Mouse (Mus musculus): ENCODE measurements around the gene Olfr596. TPM values are rescaled to one million over a fixed set of nuclear protein-coding genes. Genes with fewer than 3 reads are reported as not detected.

Gene Olfr596
- not detected in 2 replicates for polyA plus RNA-seq (2012; rRNA removed; ENCODE audit: low replicate concordance)

GRCm38 (mm10) chr7:103305348-103305747, at the start of gene Olfr596:
Gene Olfr596, plus strand, starts transcription at chr7:103305648.

GRCm38 (mm10) chr7:103316015-103316414, 10.6 kb downstream of the Olfr596 start, which contains the start of gene Olfr597:
Gene Olfr597, plus strand, starts transcription at chr7:103316315.

DNA sequence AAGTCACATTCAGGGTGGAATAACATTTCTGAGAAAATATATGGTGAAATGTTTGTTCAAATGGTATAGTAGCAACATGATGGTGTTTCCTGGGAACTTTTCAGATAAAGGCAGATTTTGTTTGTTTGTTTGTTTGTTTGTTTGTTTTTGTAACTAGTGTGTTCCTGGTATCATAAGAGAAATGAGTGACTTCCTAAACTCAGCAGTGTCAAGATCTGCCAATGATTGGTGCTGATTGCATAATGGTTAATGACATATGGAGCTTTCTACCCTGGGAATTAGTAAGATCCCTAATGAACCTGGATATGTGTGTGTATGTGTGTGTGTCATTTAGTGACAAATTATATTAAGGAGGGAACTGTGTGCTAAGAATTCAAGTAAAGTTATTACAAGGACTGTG, 17.8 kb downstream of the Olfr596 start, which contains the start of gene Olfr598:
TSS of gene Olfr598 (plus strand) at position 301 of the 400 bp plus-strand sequence.

GRCm38 (mm10) chr7:103335617-103336016, 30.2 kb downstream of the Olfr596 start, which contains the start of gene Olfr599:
Gene Olfr599, plus strand, starts transcription at chr7:103335917.

DNA sequence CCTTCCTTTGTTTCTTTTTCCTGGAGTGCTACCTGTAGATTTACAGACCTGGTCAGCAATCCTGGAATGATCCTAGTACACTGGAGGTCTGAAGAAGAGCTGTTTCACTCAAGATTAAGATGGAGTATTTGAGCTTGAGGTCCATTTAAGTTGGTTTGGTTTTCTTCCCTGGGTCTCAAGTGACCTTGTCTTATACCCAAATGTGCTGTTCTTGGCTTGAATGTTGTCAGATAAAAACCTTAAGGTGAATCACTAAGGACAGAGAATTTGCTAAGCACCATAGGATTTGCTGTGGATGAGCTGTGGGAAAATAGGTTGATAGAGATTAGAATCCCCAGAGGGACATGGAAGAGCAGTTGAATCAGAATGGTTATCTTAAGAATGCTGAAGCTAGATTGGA, 44.1 kb downstream of the Olfr596 start, which contains the start of gene Olfr600:
TSS of gene Olfr600 (minus strand) at position 101 of the 400 bp plus-strand sequence.

Other genes with a start within 250 kb of the Olfr596 start
- not detected in 2 replicates for gene Olfr584, start 223.8 kb upstream of the Olfr596 start, polyA plus RNA-seq (2012; rRNA removed; ENCODE audit: low replicate concordance)
- gene Olfr585, start 207.9 kb upstream of the Olfr596 start, polyA plus RNA-seq (2012; rRNA removed; ENCODE audit: low replicate concordance) = not detected in 2 replicates
- gene Olfr586, start 180.0 kb upstream of the Olfr596 start, polyA plus RNA-seq (2012; rRNA removed; ENCODE audit: low replicate concordance) = not detected in 2 replicates
- gene Olfr588-ps1, start 164.8 kb upstream of the Olfr596 start, polyA plus RNA-seq (2012; rRNA removed; ENCODE audit: low replicate concordance) = not detected in 2 replicates
- not detected in 2 replicates for gene Olfr589, start 149.3 kb upstream of the Olfr596 start, polyA plus RNA-seq (2012; rRNA removed; ENCODE audit: low replicate concordance)
- not detected in 2 replicates for gene Olfr591, start 127.3 kb upstream of the Olfr596 start, polyA plus RNA-seq (2012; rRNA removed; ENCODE audit: low replicate concordance)
- not detected in 2 replicates for gene Olfr592, start 120.8 kb upstream of the Olfr596 start, polyA plus RNA-seq (2012; rRNA removed; ENCODE audit: low replicate concordance)
- not detected in 2 replicates for gene Olfr593, start 93.8 kb upstream of the Olfr596 start, polyA plus RNA-seq (2012; rRNA removed; ENCODE audit: low replicate concordance)
- not detected in 2 replicates for gene Olfr594, start 88.7 kb upstream of the Olfr596 start, polyA plus RNA-seq (2012; rRNA removed; ENCODE audit: low replicate concordance)
- gene Usp17ld, start 53.1 kb upstream of the Olfr596 start, polyA plus RNA-seq (2012; rRNA removed; ENCODE audit: low replicate concordance) = not detected in 2 replicates
- not detected in 2 replicates for gene Olfr597, start 10.7 kb downstream of the Olfr596 start, polyA plus RNA-seq (2012; rRNA removed; ENCODE audit: low replicate concordance)
- gene Olfr598, start 17.9 kb downstream of the Olfr596 start, polyA plus RNA-seq (2012; rRNA removed; ENCODE audit: low replicate concordance) = not detected in 2 replicates
- gene Olfr599, start 30.3 kb downstream of the Olfr596 start, polyA plus RNA-seq (2012; rRNA removed; ENCODE audit: low replicate concordance) = not detected in 2 replicates
- not detected in 2 replicates for gene Olfr600, start 44.0 kb downstream of the Olfr596 start, polyA plus RNA-seq (2012; rRNA removed; ENCODE audit: low replicate concordance)
- gene Olfr601, start 57.0 kb downstream of the Olfr596 start, polyA plus RNA-seq (2012; rRNA removed; ENCODE audit: low replicate concordance) = not detected in 2 replicates
- gene Olfr603, start 80.5 kb downstream of the Olfr596 start, polyA plus RNA-seq (2012; rRNA removed; ENCODE audit: low replicate concordance) = not detected in 2 replicates
- gene Usp17lc, start 109.4 kb downstream of the Olfr596 start, polyA plus RNA-seq (2012; rRNA removed; ENCODE audit: low replicate concordance) = not detected in 2 replicates
- gene Olfr605, start 139.8 kb downstream of the Olfr596 start, polyA plus RNA-seq (2012; rRNA removed; ENCODE audit: low replicate concordance) = not detected in 2 replicates
- not detected in 2 replicates for gene Olfr606, start 143.4 kb downstream of the Olfr596 start, polyA plus RNA-seq (2012; rRNA removed; ENCODE audit: low replicate concordance)
- not detected in 2 replicates for gene Olfr607, start 158.5 kb downstream of the Olfr596 start, polyA plus RNA-seq (2012; rRNA removed; ENCODE audit: low replicate concordance)
- gene Olfr608, start 164.2 kb downstream of the Olfr596 start, polyA plus RNA-seq (2012; rRNA removed; ENCODE audit: low replicate concordance) = not detected in 2 replicates
- not detected in 2 replicates for gene Olfr609, start 192.4 kb downstream of the Olfr596 start, polyA plus RNA-seq (2012; rRNA removed; ENCODE audit: low replicate concordance)
- not detected in 2 replicates for gene Olfr610, start 206.5 kb downstream of the Olfr596 start, polyA plus RNA-seq (2012; rRNA removed; ENCODE audit: low replicate concordance)
- not detected in 2 replicates for gene Olfr611, start 215.2 kb downstream of the Olfr596 start, polyA plus RNA-seq (2012; rRNA removed; ENCODE audit: low replicate concordance)
- not detected in 2 replicates for gene Olfr612, start 237.1 kb downstream of the Olfr596 start, polyA plus RNA-seq (2012; rRNA removed; ENCODE audit: low replicate concordance)
- not detected in 2 replicates for gene Olfr613, start 242.4 kb downstream of the Olfr596 start, polyA plus RNA-seq (2012; rRNA removed; ENCODE audit: low replicate concordance)